Mouse (Mus musculus) limb, embryonic 10.5 days (tissue): Measurements from ENCODE around the gene Trmt61a. TPM values are rescaled to one million over a fixed set of nuclear protein-coding genes. Genes with fewer than 3 reads are reported as not detected.

Experiments used
- DNase-seq: peaks from one replicate; pipeline ENCODE4 v3.0.0-alpha.2; 2017; ENCODE audit warnings: low spot score
- H3K27ac ChIP-seq: fragments of 300-500 bp; sonication (generic); 2 replicates; pipeline ENCODE4 v1.5.1; 2016; ENCODE audit warnings: mild to moderate bottlenecking
- H3K27me3 ChIP-seq: fragments of 300-500 bp; sonication (generic); 2 replicates; pipeline ENCODE4 v1.6.1; 2016; ENCODE audit warnings: low read depth, mild to moderate bottlenecking; ENCODE audit not compliant: poor library complexity, severe bottlenecking
- H3K36me3 ChIP-seq: fragments of 300-500 bp; sonication (generic); 2 replicates; pipeline ENCODE4 v1.6.1; 2016; ENCODE audit warnings: mild to moderate bottlenecking, moderate library complexity
- H3K4me1 ChIP-seq: fragments of 300-500 bp; sonication (generic); 2 replicates; pipeline ENCODE4 v1.6.1; 2016
- H3K4me3 ChIP-seq: fragments of 300-500 bp; sonication (generic); 2 replicates; pipeline ENCODE4 v1.5.1; 2016; ENCODE audit warnings: mild to moderate bottlenecking, moderate library complexity
- H3K9me3 ChIP-seq: fragments of 300-500 bp; sonication (generic); replicated peaks from 2 replicates; pipeline ENCODE4 v1.6.1; 2016; ENCODE audit warnings: mild to moderate bottlenecking
- WGBS: fragments of 180-500 bp; shearing (Covaris S2); methylation state at CpG from one replicate; pipeline ENCODE4 v1.1.7; 2016; 5-methylcytosine and 5-hydroxymethylcytosine counted together
- polyA plus RNA-seq: library from polyadenylated mRNA; unstranded; fragments of >200 nt; fragmentation: Nextera tagmentation; extraction: Ambion mirVana; gene quantifications from 2 replicates; pipeline ENCODE4 v1.2.1, GENCODE M21; 2016

Trmt61a gene
- polyA plus RNA-seq, 1 experiment from 2014 or later = 18.2 TPM

DNA sequence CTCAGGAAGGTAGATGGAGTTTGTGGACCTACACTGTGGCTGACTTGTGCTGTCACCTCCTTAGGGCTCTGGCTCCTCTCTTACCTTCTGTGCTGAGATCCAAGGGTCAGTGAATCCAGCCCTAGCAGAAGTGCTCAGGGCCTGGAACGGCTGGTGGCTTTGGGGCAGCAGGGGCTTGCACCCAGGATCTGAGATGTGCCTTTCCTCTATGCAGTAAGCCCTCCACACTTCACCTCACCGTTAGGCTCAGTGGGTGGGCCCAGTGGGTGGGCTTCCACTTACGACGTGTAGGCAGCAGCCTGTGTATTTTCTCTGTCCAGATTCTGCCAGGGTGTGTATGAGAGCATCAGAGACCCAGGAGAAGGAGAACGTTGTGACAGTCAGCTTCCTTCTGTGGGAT is 55.0 kb downstream of the Trmt61a start:
- Histone ChIP-seq H3K9me3 (no peaks in the 10 kb centered on the region), H3K4me1 (peaks cover 13% of the 10 kb centered on the region), H3K27ac (peak overlapping the region; percentile 51), H3K27me3 (no peaks in the 10 kb centered on the region), H3K36me3 (peaks cover 28% of the 10 kb centered on the region), H3K4me3 (no peak overlapping the region)
- 71% methylated on average over 5 of the region's 5 CpGs for WGBS
- no peak for DNase-seq

Other genes starting within 250 kb of the Trmt61a start
- 4.3 and 6.0 TPM in 2 replicates for gene Tnfaip2, start 235.6 kb upstream of the Trmt61a start, polyA plus RNA-seq
- gene Gm266, start 192.3 kb upstream of the Trmt61a start, polyA plus RNA-seq = 11.4 and 13.7 TPM in 2 replicates
- 669 and 688 TPM in 2 replicates for gene Eif5, start 140.1 kb upstream of the Trmt61a start, polyA plus RNA-seq
- 47.4 and 50.6 TPM in 2 replicates for gene Mark3, start 103.6 kb upstream of the Trmt61a start, polyA plus RNA-seq
- gene Ckb, start 5.8 kb upstream of the Trmt61a start, polyA plus RNA-seq = 46.5 and 55.9 TPM in 2 replicates
- 52.6 and 52.9 TPM in 2 replicates for gene Bag5, start 35.2 kb downstream of the Trmt61a start, polyA plus RNA-seq
- 57.4 and 64.8 TPM in 2 replicates for gene Apopt1, start 35.2 kb downstream of the Trmt61a start, polyA plus RNA-seq
- 87.5 and 98.0 TPM in 2 replicates for gene Klc1, start 80.7 kb downstream of the Trmt61a start, polyA plus RNA-seq
- 21.6 and 23.9 TPM in 2 replicates for gene Xrcc3, start 135.8 kb downstream of the Trmt61a start, polyA plus RNA-seq
- gene Zfyve21, start 136.1 kb downstream of the Trmt61a start, polyA plus RNA-seq = 69.8 and 75.8 TPM in 2 replicates
- gene Ppp1r13b, start 230.0 kb downstream of the Trmt61a start, polyA plus RNA-seq = 4.8 and 6.0 TPM in 2 replicates